Mouse (Mus musculus) heart, embryonic 11.5 days (tissue): ENCODE measurements around the gene Mtmr2. TPM values are rescaled to one million over a fixed set of nuclear protein-coding genes. Genes with fewer than 3 reads are reported as not detected.
A peak's percentile ranks its signal among the peaks of the same experiment; 100 is the strongest.
"Not testable (repeated sequence)": the region's sequence is repeated elsewhere in the genome, so short reads cannot be mapped to it uniquely, and the experiment has no call there.

ENCODE experiments used
- ATAC-seq: fragments of 200-750 bp; cut with Nextera tagmentation; replicated peaks from 2 replicates; pipeline ENCODE4 v1.8.0; 2017; ENCODE audit warnings: moderate library complexity; ENCODE audit not compliant: insufficient number of reproducible peaks, low FRiP score, low TSS enrichment
- H3K27ac ChIP-seq: fragments of 300-500 bp; sonication (generic); 2 replicates; pipeline ENCODE4 v1.5.1; 2014; ENCODE audit warnings: mild to moderate bottlenecking, low read depth, low read length
- H3K27me3 ChIP-seq: fragments of 300-500 bp; sonication (generic); 2 replicates; pipeline ENCODE4 v1.6.1; 2014; ENCODE audit warnings: mild to moderate bottlenecking, low read length, mixed read lengths; ENCODE audit not compliant: control insufficient read depth, insufficient read depth
- H3K36me3 ChIP-seq: fragments of 300-500 bp; sonication (generic); 2 replicates; pipeline ENCODE4 v1.6.1; 2014; ENCODE audit warnings: mild to moderate bottlenecking, low read length, moderate library complexity, mixed read lengths; ENCODE audit not compliant: control insufficient read depth, insufficient read depth
- H3K4me1 ChIP-seq: fragments of 300-500 bp; sonication (generic); 2 replicates; pipeline ENCODE4 v1.6.1; 2014; ENCODE audit warnings: low read length; ENCODE audit not compliant: control insufficient read depth, insufficient read depth
- H3K4me2 ChIP-seq: fragments of 300-500 bp; sonication (generic); 2 replicates; pipeline ENCODE4 v1.6.1; 2014; ENCODE audit warnings: mild to moderate bottlenecking, moderate library complexity
- H3K4me3 ChIP-seq: fragments of 300-500 bp; sonication (generic); 2 replicates; pipeline ENCODE4 v1.5.1; 2014; ENCODE audit warnings: low read depth, low read length
- H3K9ac ChIP-seq: fragments of 300-500 bp; sonication (generic); 2 replicates; pipeline ENCODE4 v1.6.1; 2014; ENCODE audit warnings: mild to moderate bottlenecking, low read depth, low read length, moderate library complexity
- H3K9me3 ChIP-seq: fragments of 300-500 bp; sonication (generic); replicated peaks from 2 replicates; pipeline ENCODE4 v1.6.1; 2016; ENCODE audit warnings: low read length; ENCODE audit not compliant: control insufficient read depth
- WGBS: fragments of 180-500 bp; shearing (Covaris S2); extraction: QIAGEN DNeasy Blood & Tissue Kit; methylation state at CpG from one replicate; pipeline ENCODE4 v1.1.7; 2014; ENCODE audit not compliant: insufficient replicate concordance; 5-methylcytosine and 5-hydroxymethylcytosine counted together
- polyA plus RNA-seq: library from polyadenylated mRNA; unstranded; fragments of >200 nt; fragmentation: Nextera tagmentation; extraction: Ambion mirVana; gene quantifications from 2 replicates; pipeline ENCODE4 v1.2.1, GENCODE M21; 2014

Gene Mtmr2
- 56.0 and 60.4 TPM in 2 replicates for polyA plus RNA-seq

DNA sequence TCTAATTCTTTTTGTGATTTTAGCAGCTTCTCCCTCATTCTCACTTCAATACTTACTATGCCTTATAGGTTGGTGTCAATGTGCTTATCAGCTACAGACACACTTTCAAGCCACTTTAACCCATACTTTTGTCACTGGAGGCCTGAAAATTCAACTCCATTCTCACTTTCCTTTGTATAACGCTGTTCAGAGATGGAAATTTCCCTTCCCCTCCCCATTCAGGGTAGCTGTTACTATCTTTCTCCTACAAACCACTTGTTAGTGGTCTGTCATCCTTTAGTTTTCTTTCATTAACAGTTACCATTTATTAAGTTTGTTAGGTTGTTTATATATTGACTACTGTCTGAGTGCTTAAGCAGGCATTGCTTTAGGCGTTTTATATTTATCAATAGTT lies at the start of gene Mtmr2:
Mtmr2 (plus strand) TSS at position 7 of the 394 bp plus-strand sequence.
- no peaks in the 10 kb centered on the region; the same call in 1 of the 2 replicates for H3K4me1 ChIP-seq
- peak within 1 kb of the TSS; percentile 60 for H3K4me2 ChIP-seq
- H3K27ac ChIP-seq: peak within 1 kb of the TSS; percentile 96
- H3K9me3 ChIP-seq: no peaks in the 10 kb centered on the region
- no peaks in the 10 kb centered on the region for H3K36me3 ChIP-seq
- peak within 1 kb of the TSS; percentile 96 for H3K9ac ChIP-seq
- no peaks in the 10 kb centered on the region for H3K27me3 ChIP-seq
- no peak for ATAC-seq
- WGBS: 41% methylated on average over 2 of the region's 2 CpGs
- peak within 1 kb of the TSS; percentile 90 for H3K4me3 ChIP-seq

- H3K4me1 ChIP-seq: peaks cover 26% of the 10 kb centered on the region
- no peak overlapping the region for H3K4me3 ChIP-seq
- no peaks in the 10 kb centered on the region for H3K27me3 ChIP-seq
- no peak overlapping the region for H3K4me2 ChIP-seq
- ATAC-seq: no peak
- H3K9me3 ChIP-seq: no peaks in the 10 kb centered on the region
- H3K27ac ChIP-seq: no peak overlapping the region
- WGBS: 56% methylated on average over 14 of the region's 14 CpGs
- H3K9ac ChIP-seq: no peak overlapping the region
- H3K36me3 ChIP-seq: no peaks in the 10 kb centered on the region
These were observed 49.0 kb upstream of the Mtmr2 start for GRCm38 (mm10) chr9:13699061-13699780.

DNA sequence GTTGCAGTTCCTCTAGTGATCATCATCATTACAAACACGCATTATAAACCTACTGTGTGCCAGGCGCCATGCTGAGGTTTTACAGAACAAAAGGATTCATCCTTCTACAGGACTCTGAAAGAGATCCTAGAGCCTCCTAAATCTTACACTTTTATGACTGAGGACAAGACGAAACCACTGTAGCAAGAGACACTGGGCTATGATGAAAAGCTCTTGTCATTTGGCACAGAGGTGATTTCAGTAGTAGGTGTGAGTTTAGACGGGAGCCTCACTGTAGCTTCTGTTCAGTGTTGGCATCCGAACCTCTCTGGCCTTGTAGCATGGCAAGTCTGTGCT lies 48.5 kb upstream of the Mtmr2 start:
- Histone ChIP-seq H3K27me3 (no peaks in the 10 kb centered on the region), H3K4me2 (no peak overlapping the region), H3K27ac (no peak overlapping the region), H3K9ac (no peak overlapping the region), H3K9me3 (no peaks in the 10 kb centered on the region), H3K4me1 (peaks cover 22% of the 10 kb centered on the region), H3K4me3 (no peak overlapping the region), H3K36me3 (no peaks in the 10 kb centered on the region)
- WGBS: 75% methylated on average over 5 of the region's 5 CpGs
- ATAC-seq: no peak

DNA sequence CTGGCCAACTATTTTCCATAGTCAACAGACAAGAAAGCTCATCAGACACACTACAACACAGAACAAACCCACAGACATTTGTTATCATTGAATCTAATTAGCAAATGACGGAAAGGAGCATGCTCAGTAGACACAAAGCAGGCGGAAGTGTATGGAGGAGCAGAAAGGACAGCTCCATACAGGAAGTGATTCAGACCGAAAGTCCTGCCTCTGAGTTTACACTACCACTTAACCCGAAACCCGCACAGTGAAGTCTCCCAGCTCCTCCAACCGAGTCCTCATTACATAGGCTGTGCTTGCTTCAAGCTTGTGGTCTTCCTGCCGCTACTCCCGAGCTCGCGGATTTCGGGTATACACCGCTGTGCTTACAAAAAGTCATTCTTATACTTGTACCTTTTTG lies 46.4 kb upstream of the Mtmr2 start:
- Histone ChIP-seq H3K27me3 (no peaks in the 10 kb centered on the region), H3K9ac (no peak overlapping the region), H3K4me3 (no peak overlapping the region), H3K4me2 (no peak overlapping the region), H3K4me1 (peaks cover 16% of the 10 kb centered on the region), H3K36me3 (no peaks in the 10 kb centered on the region; the same call in 1 of the 2 replicates), H3K27ac (no peak overlapping the region), H3K9me3 (no peaks in the 10 kb centered on the region)
- 84% methylated on average over 12 of the region's 12 CpGs for WGBS
- no peak for ATAC-seq

DNA sequence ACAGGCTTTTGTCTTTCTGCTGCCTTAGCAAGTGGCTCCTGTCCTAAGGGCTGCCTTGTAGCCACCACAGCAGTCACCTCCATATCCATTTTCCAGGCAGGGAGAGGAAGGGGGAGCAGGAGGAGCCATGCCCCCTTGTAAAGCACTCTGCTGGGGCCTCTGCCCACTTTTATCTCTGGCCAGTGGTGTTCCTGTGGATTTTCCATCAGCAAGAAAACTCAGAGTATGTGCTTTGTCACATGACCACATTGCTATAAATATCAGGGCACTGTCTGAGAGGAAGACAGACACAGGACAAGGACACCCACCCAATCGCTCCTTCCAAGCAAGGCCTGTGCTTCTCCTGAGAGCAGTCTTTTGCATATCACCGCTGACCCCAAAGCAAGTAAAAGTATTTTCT lies 45.1 kb upstream of the Mtmr2 start:
- ATAC-seq: peak; percentile 78
- no peak overlapping the region for H3K9ac ChIP-seq
- 0 out of 2 replicates have a peak overlapping the region, but pooled peaks have one; percentile 3 for H3K4me2 ChIP-seq

GRCm38 (mm10) chr9:13704917-13705316 lies 43.3 kb upstream of the Mtmr2 start:
- H3K27ac ChIP-seq: no peak overlapping the region
- H3K4me3 ChIP-seq: no peak overlapping the region
- H3K4me1 ChIP-seq: peaks cover 16% of the 10 kb centered on the region
- H3K36me3 ChIP-seq: no peaks in the 10 kb centered on the region; the same call in 1 of the 2 replicates
- ATAC-seq: no peak
- no peak overlapping the region for H3K9ac ChIP-seq
- H3K4me2 ChIP-seq: no peak overlapping the region
- WGBS: 77% methylated on average over 4 of the region's 4 CpGs
- H3K27me3 ChIP-seq: no peaks in the 10 kb centered on the region
- H3K9me3 ChIP-seq: no peaks in the 10 kb centered on the region

More for the DNA sequence above, 45.1 kb upstream of the Mtmr2 start:
- no peaks in the 10 kb centered on the region; the same call in 1 of the 2 replicates for H3K36me3 ChIP-seq
- H3K4me3 ChIP-seq: no peak overlapping the region
- no peaks in the 10 kb centered on the region for H3K27me3 ChIP-seq
- H3K4me1 ChIP-seq: peaks cover 16% of the 10 kb centered on the region
- peak overlapping the region; percentile 76 for H3K27ac ChIP-seq
- WGBS: 29% methylated on average over 2 of the region's 2 CpGs
- no peaks in the 10 kb centered on the region for H3K9me3 ChIP-seq

- H3K9ac ChIP-seq: no peak overlapping the region
- H3K4me1 ChIP-seq: peaks cover 16% of the 10 kb centered on the region
- no peak overlapping the region for H3K4me2 ChIP-seq
- 32% methylated on average over 3 of the region's 3 CpGs for WGBS
- no peaks in the 10 kb centered on the region for H3K9me3 ChIP-seq
- no peak for ATAC-seq
- H3K4me3 ChIP-seq: no peak overlapping the region
- no peaks in the 10 kb centered on the region for H3K27me3 ChIP-seq
- H3K36me3 ChIP-seq: no peaks in the 10 kb centered on the region; the same call in 1 of the 2 replicates
- no peak overlapping the region for H3K27ac ChIP-seq
These were observed 41.1 kb upstream of the Mtmr2 start for GRCm38 (mm10) chr9:13707066-13707555.

- no peak overlapping the region for H3K9ac ChIP-seq
- H3K4me2 ChIP-seq: no peak overlapping the region
- no peak overlapping the region for H3K4me3 ChIP-seq
- H3K27me3 ChIP-seq: no peaks in the 10 kb centered on the region
- no peaks in the 10 kb centered on the region for H3K9me3 ChIP-seq
- 83% methylated on average over 5 of the region's 5 CpGs for WGBS
- H3K27ac ChIP-seq: no peak overlapping the region
- H3K4me1 ChIP-seq: 0 out of 2 replicates have a peak, but pooled peaks cover 3% of the 10 kb centered on the region
- H3K36me3 ChIP-seq: no peaks in the 10 kb centered on the region; the same call in 1 of the 2 replicates
- no peak for ATAC-seq
These were observed 38.8 kb upstream of the Mtmr2 start for GRCm38 (mm10) chr9:13709436-13709835.

DNA sequence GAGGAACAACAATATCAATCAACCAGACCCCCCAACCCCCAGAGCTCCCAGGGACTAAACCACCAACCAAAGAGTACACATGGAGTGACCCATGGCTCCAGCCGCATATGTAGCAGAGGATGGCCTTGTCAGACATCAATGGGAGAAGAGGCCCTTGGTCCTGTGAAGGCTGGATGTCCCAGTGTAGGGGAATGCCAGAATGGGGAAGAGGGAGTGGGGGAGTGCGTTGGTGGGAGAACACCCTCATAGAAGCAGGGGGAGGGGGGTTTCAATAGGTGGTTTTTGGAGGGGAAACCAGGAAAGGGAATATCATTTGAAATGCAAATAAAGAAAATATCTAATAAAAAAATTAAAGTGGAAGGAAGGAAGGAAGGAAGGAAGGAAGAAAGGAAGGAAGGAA lies 32.3 kb upstream of the Mtmr2 start:
- H3K4me2 ChIP-seq: peak overlapping the region; percentile 51
- not testable (repeated sequence) for H3K9ac ChIP-seq, H3K27me3 ChIP-seq, H3K4me1 ChIP-seq, H3K27ac ChIP-seq, H3K36me3 ChIP-seq, H3K9me3 ChIP-seq, ATAC-seq, H3K4me3 ChIP-seq
- WGBS: 66% methylated on average over 2 of the region's 2 CpGs
